Mouse (Mus musculus) hindbrain, embryonic 15.5 days (tissue): Measurements from ENCODE around the gene Chrm2. TPM values are rescaled to one million over a fixed set of nuclear protein-coding genes. Genes with fewer than 3 reads are reported as not detected.

ENCODE experiments used
- ATAC-seq: fragments of 200-750 bp; cut with Nextera tagmentation; 2 replicates; pipeline ENCODE4 v1.8.0; 2017; ENCODE audit warnings: low read depth, moderate number of reproducible peaks, moderate TSS enrichment; ENCODE audit not compliant: low FRiP score
- H3K27ac ChIP-seq: fragments of 300-500 bp; sonication (generic); replicated peaks from 2 replicates; pipeline ENCODE4 v1.5.1; 2015; ENCODE audit warnings: mild to moderate bottlenecking, inconsistent platforms
- H3K27me3 ChIP-seq: fragments of 300-500 bp; sonication (generic); 2 replicates; pipeline ENCODE4 v1.6.1; 2015; ENCODE audit warnings: control low read depth, inconsistent platforms
- H3K36me3 ChIP-seq: fragments of 300-500 bp; sonication (generic); 2 replicates; pipeline ENCODE4 v1.6.1; 2015; ENCODE audit warnings: control low read depth, inconsistent platforms
- H3K4me1 ChIP-seq: fragments of 300-500 bp; sonication (generic); replicated peaks from 2 replicates; pipeline ENCODE4 v1.6.1; 2015; ENCODE audit warnings: control low read depth, inconsistent platforms
- H3K4me2 ChIP-seq: fragments of 300-500 bp; sonication (generic); 2 replicates; pipeline ENCODE4 v1.6.1; 2015; ENCODE audit warnings: moderate library complexity, mild to moderate bottlenecking, inconsistent platforms
- H3K4me3 ChIP-seq: fragments of 300-500 bp; sonication (generic); 2 replicates; pipeline ENCODE4 v1.5.1; 2015; ENCODE audit warnings: mild to moderate bottlenecking, inconsistent platforms
- H3K9ac ChIP-seq: fragments of 300-500 bp; sonication (generic); 2 replicates; pipeline ENCODE4 v1.6.1; 2015; ENCODE audit warnings: inconsistent platforms
- H3K9me3 ChIP-seq: fragments of 300-500 bp; sonication (generic); 2 replicates; pipeline ENCODE4 v1.6.1; 2016; ENCODE audit warnings: control low read depth, inconsistent platforms
- WGBS: fragments of 180-500 bp; shearing (Covaris S2); methylation state at CpG from one replicate; pipeline ENCODE4 v1.1.7; 2015; 5-methylcytosine and 5-hydroxymethylcytosine counted together
- microRNA counts: library from miRNA; unstranded; fragments of <30 nt; microRNA quantifications from one replicate; lab custom pipeline; 2016
- microRNA-seq: library from miRNA; unstranded; fragments of <30 nt; microRNA quantifications from one replicate; pipeline ENCODE4, GENCODE M21; 2016
- polyA plus RNA-seq: library from polyadenylated mRNA; unstranded; fragments of >200 nt; fragmentation: Nextera tagmentation; extraction: Ambion mirVana; gene quantifications from 2 replicates; pipeline ENCODE4 v1.2.1, GENCODE M21; 2015

Chrm2 gene
- polyA plus RNA-seq, 1 experiment from 2014 or later = 9.0 TPM

DNA sequence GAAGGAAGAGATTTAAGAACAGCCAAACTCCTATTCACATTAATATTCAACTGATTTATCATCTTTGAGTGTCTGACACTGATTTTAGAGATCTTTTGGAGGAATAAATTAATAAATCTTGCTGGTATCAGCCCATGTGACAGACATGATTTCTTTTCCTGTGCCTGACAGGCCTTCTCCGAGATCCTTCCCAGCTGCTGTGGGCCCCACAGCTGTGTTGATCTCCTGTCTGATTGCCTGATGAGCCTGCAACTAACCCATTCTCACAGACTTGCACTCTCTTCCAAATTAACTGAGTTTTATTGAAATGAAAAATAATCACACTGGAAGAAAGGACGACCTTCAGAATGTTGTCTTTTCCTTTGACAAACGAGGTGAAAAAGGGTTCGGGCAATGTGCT, 140.6 kb downstream of the Chrm2 start:
- no peaks in the 10 kb centered on the region for H3K9me3 ChIP-seq
- H3K4me3 ChIP-seq = no peak overlapping the region
- no peak overlapping the region for H3K27ac ChIP-seq
- H3K27me3 ChIP-seq = no peaks in the 10 kb centered on the region
- H3K4me2 ChIP-seq = no peak overlapping the region
- H3K9ac ChIP-seq = no peak overlapping the region
- ATAC-seq = no peak
- 0 out of 2 replicates have a peak, but pooled peaks cover 3% of the 10 kb centered on the region for H3K36me3 ChIP-seq
- no peaks in the 10 kb centered on the region for H3K4me1 ChIP-seq
- WGBS = 76% methylated on average over 4 of the region's 4 CpGs

DNA sequence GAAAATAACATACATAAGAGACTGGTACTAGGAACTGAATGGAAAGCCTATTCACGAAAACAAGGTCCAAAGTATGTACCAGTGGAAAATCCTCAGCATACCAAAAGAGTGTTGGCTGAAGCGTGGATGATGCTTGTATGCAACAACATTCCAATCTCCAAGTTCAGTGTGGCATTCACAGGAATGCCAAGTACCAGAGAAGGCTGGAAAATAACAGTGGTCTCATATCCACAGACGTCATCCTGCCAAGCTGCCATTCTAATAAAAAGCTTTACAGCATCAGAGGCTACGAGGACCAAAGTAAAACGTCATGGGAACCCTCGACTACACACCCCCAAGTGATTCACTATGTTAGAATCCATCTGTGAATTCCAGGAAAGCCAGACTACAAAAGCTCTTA, 153.4 kb downstream of the Chrm2 start:
- H3K27ac ChIP-seq = no peak overlapping the region
- H3K36me3 ChIP-seq = no peaks in the 10 kb centered on the region
- no peak overlapping the region for H3K4me3 ChIP-seq
- no peak overlapping the region for H3K9ac ChIP-seq
- H3K4me1 ChIP-seq = no peaks in the 10 kb centered on the region
- 82% methylated on average over 6 of the region's 6 CpGs for WGBS
- H3K9me3 ChIP-seq = no peaks in the 10 kb centered on the region
- ATAC-seq = no peak
- H3K27me3 ChIP-seq = no peaks in the 10 kb centered on the region
- no peak overlapping the region for H3K4me2 ChIP-seq

DNA sequence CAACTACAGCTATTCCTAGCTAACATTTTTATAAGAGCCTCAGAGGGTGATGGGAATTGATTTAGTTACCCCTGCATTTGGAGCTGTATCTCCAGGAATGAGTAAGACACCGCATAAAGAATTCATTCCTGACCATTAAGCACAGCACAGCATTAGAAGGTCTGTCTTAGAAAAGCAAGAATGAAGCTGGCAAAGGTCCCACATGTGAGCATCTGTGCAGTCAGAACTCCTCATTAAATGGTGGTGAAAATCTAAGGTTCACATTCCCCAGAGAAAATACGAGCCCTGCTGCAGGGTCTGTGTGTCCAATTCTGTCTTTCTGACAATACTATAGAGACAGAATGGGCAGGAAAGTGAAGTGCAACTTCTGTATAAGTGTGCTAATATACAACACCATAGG, 179.0 kb downstream of the Chrm2 start:
- Histone ChIP-seq H3K4me3 (no peak overlapping the region), H3K27ac (no peak overlapping the region), H3K4me2 (no peak overlapping the region), H3K36me3 (no peaks in the 10 kb centered on the region), H3K9me3 (no peaks in the 10 kb centered on the region; the same call in 1 of the 2 replicates), H3K9ac (no peak overlapping the region), H3K27me3 (no peaks in the 10 kb centered on the region), H3K4me1 (no peaks in the 10 kb centered on the region)
- WGBS = 69% methylated on average over 2 of the region's 2 CpGs
- no peak for ATAC-seq

MicroRNAs encoded within 50 kb of the gene (microRNA counts, 519-probe panel; counts per million panel counts)
- not detected for microRNA mmu-miR-490 (lab: Ali Mortazavi, UCI)

Small RNAs within 50 kb of the gene (microRNA-seq; reads per million reads assigned to microRNA genes)
- 70.6 reads per million, percentile 47 among the genes with 10 or more reads in this experiment for gene Mir490
